Mouse (Mus musculus): ENCODE measurements around the gene Ralgapb.

Gene Ralgapb

DNA sequence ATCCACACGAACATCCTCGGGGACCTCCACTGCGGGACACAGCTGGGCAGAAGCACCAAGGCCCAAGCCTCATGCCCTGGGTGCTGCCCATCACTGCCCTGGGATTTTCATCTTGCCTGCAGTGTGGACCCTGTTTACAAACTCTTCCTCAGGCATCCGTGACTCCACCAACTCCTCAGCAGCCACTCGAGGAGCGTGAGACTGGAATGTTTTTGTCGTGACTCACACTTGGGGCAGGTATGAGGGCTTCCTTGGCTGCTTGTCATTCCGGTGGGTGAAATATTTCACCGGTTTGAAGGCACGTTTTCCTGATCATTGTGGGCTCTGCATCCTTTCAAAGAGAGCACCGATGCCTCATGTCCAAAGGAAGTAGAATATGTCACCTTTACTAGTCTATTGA lies 109.4 kb downstream of the Ralgapb start:
- DNase-seq = no peak

DNA sequence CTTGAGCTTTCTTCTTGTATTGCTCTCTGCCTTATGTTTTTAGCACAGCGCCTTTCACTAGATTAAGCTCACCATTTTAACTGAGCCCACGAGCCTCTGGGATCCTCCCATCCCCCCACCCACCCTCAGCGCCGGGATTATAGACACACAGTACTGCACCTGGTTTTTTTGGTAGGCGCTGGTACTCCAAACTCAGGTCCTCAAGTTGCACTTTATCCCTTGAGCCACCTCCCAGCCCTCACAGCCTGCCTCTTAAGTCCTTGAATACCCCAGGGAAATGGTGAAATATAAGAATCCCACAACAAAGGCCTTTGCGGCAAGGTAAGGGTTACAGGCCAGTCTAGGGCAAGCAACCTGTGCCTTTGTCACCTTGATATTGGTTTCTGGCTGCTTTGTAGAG lies 110.2 kb downstream of the Ralgapb start:
- DNase-seq = no peak

DNA sequence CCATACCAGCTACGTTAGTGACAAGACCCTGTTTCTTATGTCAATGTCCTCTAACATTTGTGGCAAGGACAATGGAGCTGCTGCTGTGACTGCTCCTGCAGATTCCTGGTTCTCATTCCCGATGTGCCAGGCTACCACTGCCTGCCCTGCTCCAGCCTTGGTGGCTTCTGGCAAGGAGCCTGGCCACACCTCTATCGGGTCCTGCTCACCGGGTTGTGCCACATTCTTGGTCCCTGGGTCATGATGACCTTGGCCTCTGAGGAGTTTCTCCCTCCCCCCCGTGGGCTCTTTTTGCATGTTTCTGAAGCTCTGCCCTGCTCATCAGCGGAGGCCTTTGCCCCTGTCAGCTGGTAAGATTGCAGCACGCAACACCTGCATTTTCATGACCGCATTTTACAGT lies 113.4 kb downstream of the Ralgapb start:
- DNase-seq = no peak

DNA sequence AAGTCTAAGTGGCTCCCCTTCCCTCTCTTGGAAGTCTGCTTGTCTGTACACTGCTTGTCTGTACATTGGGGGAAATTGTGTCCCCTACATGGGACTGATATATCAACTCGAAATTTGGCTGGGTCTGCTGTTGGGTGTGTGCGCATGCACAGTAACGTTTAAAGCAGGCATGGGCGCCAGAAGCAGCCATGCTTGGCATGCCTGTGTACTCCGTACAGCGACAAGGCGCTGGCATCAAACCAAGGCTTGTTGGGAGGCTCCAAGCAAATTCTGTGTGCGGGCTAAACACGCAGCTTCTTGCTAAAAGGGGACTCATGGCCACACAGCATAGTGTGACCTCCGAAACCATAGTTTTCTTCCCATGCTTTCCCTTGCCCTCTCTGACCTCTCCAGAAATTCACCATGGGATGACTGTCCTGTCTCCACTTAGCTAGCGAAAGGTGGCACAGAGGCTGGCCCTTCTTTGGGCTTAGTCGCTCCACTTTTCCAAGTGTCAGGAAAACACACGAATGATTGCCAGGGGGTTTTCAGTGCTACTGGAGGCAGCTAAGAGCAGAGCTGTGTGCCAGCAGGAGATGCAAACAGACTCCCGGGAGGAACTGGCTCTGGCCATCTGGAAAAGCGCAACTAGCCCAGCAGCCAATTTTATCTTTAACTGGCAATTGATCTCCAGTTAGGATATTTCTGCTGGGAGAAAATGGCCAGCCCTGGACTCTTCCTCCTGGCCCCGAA lies 114.6 kb downstream of the Ralgapb start:
- no peak for DNase-seq

DNA sequence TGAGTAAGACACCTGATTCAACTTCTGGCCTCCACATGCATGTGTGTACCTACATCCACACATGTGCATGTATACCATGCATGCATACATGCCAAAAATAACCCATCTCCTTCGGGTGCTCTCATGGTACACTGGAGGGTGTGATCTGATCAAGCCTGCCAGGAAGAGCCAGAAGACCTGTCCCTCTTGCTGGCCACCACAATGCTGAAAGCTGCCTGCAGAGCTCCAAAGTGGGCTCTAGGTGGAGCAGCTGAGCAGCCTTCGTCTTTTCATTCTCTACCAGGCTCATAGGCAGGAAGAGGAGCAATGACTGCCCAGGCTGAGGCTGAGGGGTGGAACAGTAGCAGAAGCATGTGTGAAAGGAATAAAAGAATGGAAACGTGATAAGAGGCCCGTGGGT lies 124.4 kb downstream of the Ralgapb start:
- DNase-seq = peak; percentile 69

DNA sequence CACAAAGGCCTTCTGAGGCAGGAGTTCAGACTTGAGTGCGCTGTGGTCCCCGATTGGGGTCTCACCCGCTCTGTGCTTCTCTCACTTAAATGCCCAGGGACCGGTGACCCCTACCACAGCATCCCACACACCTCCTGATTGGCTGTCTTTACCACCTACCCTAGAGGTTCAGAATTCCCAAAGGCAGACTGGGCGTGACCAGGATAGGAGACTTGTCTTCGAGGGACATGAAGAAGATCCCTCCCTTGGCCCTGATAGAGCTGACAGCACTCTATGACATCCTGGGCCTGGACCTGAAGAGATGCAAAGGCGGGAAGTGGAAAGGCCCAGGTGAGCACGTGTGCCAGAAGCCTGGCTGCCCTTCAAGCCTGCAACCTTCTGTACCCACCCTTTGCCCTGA lies 124.9 kb downstream of the Ralgapb start:
- no peak for DNase-seq

DNA sequence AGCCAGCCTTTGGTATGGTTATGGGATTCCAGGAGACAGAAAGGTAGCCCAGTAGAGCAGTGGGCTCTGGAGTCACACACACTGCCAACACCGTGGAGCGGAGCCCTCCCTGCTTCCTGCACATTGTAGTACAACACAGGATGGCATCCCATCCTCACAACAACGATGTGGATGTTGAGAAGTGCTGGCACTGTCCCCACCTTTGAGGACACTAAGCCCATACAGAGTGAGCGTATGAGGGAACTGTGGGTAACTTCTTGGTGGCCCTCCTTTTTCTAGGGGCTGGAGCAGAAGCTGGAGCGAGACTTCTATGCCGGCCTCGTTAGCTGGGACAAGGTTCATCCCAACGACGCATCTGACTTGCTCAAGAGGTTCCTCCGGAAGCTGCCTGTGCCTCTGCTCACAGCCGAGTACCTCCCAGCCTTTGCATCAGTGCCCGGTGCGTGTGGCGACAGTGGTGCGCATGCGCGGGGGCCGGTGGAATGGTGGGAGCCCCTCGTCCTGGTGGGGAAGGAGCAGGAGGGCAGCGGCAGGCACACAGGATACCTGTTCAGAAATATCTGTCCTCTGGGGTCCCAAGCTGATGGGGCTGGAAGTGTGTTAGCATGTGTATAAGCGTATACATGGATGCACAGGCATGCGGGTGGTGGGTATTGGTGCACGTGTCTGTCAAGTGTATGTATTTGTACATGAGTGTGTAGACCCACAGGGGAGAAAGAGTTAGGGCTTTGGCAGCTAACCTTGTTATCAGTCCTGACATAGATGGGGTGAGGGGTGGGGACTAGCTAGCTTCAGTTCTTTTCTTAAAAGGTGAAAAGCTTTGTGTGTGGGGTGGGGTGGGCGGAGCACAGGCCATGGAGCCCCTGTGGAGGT lies 130.0 kb downstream of the Ralgapb start:
- peak; percentile 70 for DNase-seq

DNA sequence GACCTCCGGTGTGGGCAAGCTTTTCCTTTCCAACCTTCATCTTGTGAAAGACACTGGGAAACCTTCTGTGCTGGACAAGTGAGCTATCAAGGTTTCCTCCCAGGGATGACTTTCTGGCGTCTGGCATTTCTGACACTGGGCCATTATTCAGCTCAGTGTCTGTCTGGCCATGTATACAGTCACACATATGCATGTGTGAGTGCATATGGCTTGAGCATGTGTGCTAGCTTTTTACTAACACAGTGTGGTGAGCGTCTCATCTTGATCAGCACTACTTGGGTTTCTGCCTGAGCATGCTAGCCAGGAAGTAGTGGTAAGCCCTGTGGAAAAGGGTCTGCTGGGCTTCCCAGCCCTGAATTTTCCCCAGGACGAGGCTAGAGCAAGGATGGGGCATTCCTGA lies 131.6 kb downstream of the Ralgapb start:
- DNase-seq = no peak

DNA sequence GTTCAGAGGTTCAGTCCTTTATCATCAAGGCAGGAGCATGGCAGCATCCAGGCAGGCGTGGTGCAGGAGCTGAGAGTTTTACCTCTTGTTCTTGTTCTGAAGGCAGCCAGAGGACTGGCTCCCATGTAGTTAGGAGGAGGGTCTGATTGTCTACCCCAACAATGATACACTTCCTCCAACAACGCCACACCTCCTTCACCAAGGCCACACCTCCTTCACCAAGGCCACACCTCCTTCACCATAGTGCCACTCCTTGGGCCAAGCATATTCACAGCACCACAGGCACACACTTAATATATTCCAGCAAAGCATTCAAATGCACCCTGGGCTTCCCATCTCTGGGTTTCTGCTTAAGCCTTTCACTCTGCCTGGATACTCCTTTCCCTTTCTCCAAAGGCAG lies 135.6 kb downstream of the Ralgapb start:
- no peak for DNase-seq

DNA sequence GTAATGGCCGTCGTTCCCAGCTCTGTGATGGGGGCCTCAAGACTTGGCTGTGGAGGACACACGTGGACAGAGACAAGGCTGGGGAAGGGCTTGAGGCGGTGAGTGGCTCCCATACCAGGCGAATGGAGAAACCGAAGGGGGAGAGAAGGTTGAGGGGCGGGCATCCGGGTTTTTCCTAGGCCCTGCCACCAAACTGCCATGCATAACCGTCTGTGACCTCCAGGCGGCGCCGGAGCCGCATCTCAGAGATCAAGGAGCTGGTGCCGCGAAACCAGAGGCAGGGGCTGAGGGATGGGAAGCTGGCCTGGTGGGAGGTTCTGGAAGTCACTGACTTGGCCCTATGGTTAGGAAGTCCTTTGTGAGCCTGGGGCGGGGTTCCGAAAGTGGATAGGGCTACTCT lies 137.1 kb downstream of the Ralgapb start:
- peak; percentile 86 for DNase-seq
